Mouse (Mus musculus) lung, embryonic 14.5 days (tissue): ENCODE data around the gene Sec16b. TPM values are rescaled to one million over a fixed set of nuclear protein-coding genes. Genes with fewer than 3 reads are reported as not detected.
A peak's percentile ranks its signal among the peaks of the same experiment; 100 is the strongest.

Experiments
- ATAC-seq: fragments of 200-750 bp; cut with Nextera tagmentation; 2 replicates; pipeline ENCODE4 v1.8.0; 2017; ENCODE audit warnings: mild to moderate bottlenecking, moderate TSS enrichment, moderate library complexity; ENCODE audit not compliant: insufficient read depth
- DNase-seq: peaks from one replicate; pipeline ENCODE4 v3.0.0-alpha.2; 2015
- H3K27ac ChIP-seq: fragments of 300-500 bp; sonication (generic); 2 replicates; pipeline ENCODE4 v1.5.1; 2014; ENCODE audit warnings: low read depth, mild to moderate bottlenecking, moderate library complexity
- H3K27me3 ChIP-seq: fragments of 300-500 bp; sonication (generic); 2 replicates; pipeline ENCODE4 v1.6.1; 2014; ENCODE audit warnings: low read length, control low read depth; ENCODE audit not compliant: insufficient read depth
- H3K36me3 ChIP-seq: fragments of 300-500 bp; sonication (generic); 2 replicates; pipeline ENCODE4 v1.6.1; 2014; ENCODE audit warnings: control low read depth; ENCODE audit not compliant: insufficient read depth
- H3K4me1 ChIP-seq: fragments of 300-500 bp; sonication (generic); 2 replicates; pipeline ENCODE4 v1.6.1; 2014; ENCODE audit warnings: antibody characterized with exemption, control low read depth; ENCODE audit not compliant: insufficient read depth
- H3K4me2 ChIP-seq: fragments of 300-500 bp; sonication (generic); 2 replicates; pipeline ENCODE4 v1.6.1; 2014; ENCODE audit warnings: mild to moderate bottlenecking
- H3K4me3 ChIP-seq: fragments of 300-500 bp; sonication (generic); 2 replicates; pipeline ENCODE4 v1.5.1; 2014; ENCODE audit warnings: low read depth, low read length
- H3K9ac ChIP-seq: fragments of 300-500 bp; sonication (generic); 2 replicates; pipeline ENCODE4 v1.6.1; 2014
- H3K9me3 ChIP-seq: fragments of 300-500 bp; sonication (generic); 2 replicates; pipeline ENCODE4 v1.6.1; 2016; ENCODE audit warnings: low read depth, low read length, control low read depth
- CTCF ChIP-seq: IDR thresholded peaks from 2 replicates; pipeline ENCODE4 v1.5.1; 2016; ENCODE audit warnings: antibody characterized with exemption, low read depth
- WGBS: fragments of 180-500 bp; shearing (Covaris S2); extraction: QIAGEN DNeasy Blood & Tissue Kit; methylation state at CpG from one replicate; pipeline ENCODE4 v1.1.7; 2014; 5-methylcytosine and 5-hydroxymethylcytosine counted together
- polyA plus RNA-seq: library from polyadenylated mRNA; unstranded; fragments of >200 nt; fragmentation: Nextera tagmentation; extraction: Ambion mirVana; gene quantifications from 2 replicates; pipeline ENCODE4 v1.2.1, GENCODE M21; 2014

Gene Sec16b
- polyA plus RNA-seq, 1 experiment from 2014 or later, result 3.3 TPM

DNA sequence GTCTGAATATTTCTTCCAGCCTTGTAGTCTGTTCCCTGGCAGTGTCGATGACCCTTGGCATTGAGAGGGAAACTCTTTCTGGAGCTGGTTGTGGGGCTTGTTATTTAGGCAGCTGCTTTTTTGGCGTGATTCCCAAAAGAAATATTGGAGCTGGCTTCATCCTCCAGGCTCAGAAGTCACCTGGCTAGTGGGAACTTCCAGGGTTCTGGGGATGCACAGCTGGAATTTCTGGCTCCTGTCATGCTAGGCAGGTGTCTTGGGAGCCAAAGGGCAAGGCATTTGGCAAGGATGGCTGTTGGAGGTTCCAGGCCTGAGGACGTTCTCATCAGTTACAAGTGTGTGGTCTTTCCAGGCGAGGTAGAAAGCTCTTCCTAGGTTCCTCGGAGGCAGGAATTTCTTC, 80.0 kb downstream of the Sec16b start:
- TF ChIP-seq CTCF, result no peak
- Histone ChIP-seq H3K9ac (no peak overlapping the region), H3K4me3 (no peak overlapping the region), H3K27ac (no peak overlapping the region), H3K27me3 (no peaks in the 10 kb centered on the region), H3K4me1 (no peaks in the 10 kb centered on the region), H3K36me3 (no peaks in the 10 kb centered on the region), H3K9me3 (no peaks in the 10 kb centered on the region), H3K4me2 (no peak overlapping the region)
- 62% methylated on average over 5 of the region's 5 CpGs for WGBS
- ATAC-seq, result no peak
- DNase-seq, result no peak

DNA sequence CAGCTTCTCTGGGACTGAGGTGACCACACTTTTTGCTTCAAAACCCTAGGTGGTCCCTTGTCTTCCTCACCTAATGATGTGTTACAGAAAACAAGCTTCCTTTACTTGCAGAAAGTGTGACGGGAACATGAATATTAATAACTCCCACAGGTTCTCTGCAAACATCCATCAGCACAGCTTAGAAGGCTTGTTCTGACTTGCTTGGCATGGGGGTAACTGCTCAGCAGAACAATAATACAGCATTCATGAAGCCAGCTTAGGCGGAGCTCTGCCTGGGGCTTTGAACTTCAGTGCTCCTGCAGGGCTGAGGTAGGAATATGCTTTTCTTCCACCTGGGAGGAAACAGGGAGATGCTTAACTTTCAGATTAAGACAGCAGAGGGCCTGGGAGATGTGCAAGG, 85.5 kb downstream of the Sec16b start:
- DNase-seq (no peak), ATAC-seq (no peak)
- Histone ChIP-seq H3K27me3 (no peaks in the 10 kb centered on the region), H3K36me3 (no peaks in the 10 kb centered on the region), H3K27ac (no peak overlapping the region), H3K9me3 (no peaks in the 10 kb centered on the region), H3K4me2 (no peak overlapping the region), H3K4me1 (no peaks in the 10 kb centered on the region), H3K4me3 (no peak overlapping the region), H3K9ac (no peak overlapping the region)
- no peak for TF ChIP-seq CTCF
- WGBS, result 42% methylated on average over 2 of the region's 2 CpGs

DNA sequence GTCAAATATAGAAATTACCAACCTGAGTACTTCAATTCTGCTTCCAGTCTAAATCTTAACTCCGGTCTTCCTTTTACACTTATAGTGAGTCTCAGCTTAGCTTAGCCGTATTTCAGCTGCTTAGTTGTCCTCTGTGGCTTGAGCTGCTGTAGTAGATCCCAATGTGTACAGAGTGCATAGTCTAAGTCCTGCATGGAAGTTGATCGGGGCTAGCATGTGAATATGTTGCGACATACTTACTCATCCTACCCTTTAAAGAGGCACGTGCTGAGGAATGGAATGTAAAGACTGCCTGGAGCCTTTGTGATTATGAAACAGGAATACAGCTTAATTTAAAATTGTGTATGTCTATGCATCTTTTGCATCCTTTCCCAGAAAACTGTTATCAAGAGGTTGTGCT, 88.0 kb downstream of the Sec16b start:
- H3K9me3 ChIP-seq, result no peaks in the 10 kb centered on the region
- no peak for TF ChIP-seq CTCF
- WGBS, result 58% methylated on average over 5 of the region's 5 CpGs
- no peaks in the 10 kb centered on the region for H3K27me3 ChIP-seq
- no peak overlapping the region for H3K4me2 ChIP-seq
- no peaks in the 10 kb centered on the region for H3K36me3 ChIP-seq
- DNase-seq (no peak), ATAC-seq (0 out of 2 replicates have a peak, but pooled peaks have one; percentile 24)
- no peaks in the 10 kb centered on the region for H3K4me1 ChIP-seq
- H3K9ac ChIP-seq, result no peak overlapping the region
- H3K4me3 ChIP-seq, result no peak overlapping the region
- no peak overlapping the region for H3K27ac ChIP-seq

DNA sequence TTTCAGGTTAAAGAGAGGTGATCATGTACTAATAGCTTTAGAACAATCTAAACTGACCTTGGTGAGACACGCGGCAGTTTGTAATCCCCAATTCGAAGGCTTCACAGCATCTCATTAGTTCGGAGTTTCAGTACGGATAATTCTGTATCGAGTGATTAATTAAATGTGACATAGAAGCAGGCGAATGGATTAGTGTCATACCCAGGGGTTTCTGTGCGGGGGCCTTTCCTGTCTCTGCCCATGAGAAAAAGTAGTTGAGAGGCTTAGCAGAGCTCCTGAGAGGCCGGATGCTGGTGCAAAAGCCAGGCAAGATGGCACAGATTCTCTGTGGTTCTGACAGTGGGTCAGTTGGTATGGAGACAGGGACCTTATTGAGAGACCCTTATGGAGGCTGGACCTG, 88.6 kb downstream of the Sec16b start:
- DNase-seq (no peak), ATAC-seq (no peak)
- no peak for TF ChIP-seq CTCF
- H3K27me3 ChIP-seq, result no peaks in the 10 kb centered on the region
- H3K27ac ChIP-seq, result no peak overlapping the region
- no peaks in the 10 kb centered on the region for H3K4me1 ChIP-seq
- no peak overlapping the region for H3K4me3 ChIP-seq
- H3K4me2 ChIP-seq, result no peak overlapping the region
- H3K9me3 ChIP-seq, result no peaks in the 10 kb centered on the region
- WGBS, result 56% methylated on average over 9 of the region's 9 CpGs
- no peaks in the 10 kb centered on the region for H3K36me3 ChIP-seq
- no peak overlapping the region for H3K9ac ChIP-seq

DNA sequence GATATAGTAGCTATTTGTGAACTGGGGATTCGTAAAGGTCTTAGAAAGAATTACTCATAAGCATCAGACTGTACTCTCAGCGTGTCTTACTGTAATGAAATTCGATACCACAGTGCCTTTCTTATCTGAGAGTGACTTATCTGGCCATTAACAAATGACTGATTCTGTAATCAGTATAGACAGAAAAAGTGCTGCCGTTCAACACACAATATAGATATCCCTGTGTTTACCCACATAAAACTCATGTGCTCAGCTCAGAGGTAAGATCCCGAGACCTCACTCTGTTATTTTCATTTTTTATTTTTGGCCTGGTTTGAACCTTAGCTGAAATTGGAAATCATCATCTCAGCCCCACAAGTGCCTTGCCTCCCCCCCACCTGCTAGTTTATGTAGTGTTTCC, 98.0 kb downstream of the Sec16b start:
- ATAC-seq (no peak), DNase-seq (no peak)
- WGBS, result 18% methylated on average over 5 of the region's 5 CpGs
- H3K36me3 ChIP-seq, result no peaks in the 10 kb centered on the region
- no peaks in the 10 kb centered on the region for H3K27me3 ChIP-seq
- H3K4me2 ChIP-seq, result no peak overlapping the region
- H3K9ac ChIP-seq, result no peak overlapping the region
- no peak for TF ChIP-seq CTCF
- H3K9me3 ChIP-seq, result no peaks in the 10 kb centered on the region
- no peak overlapping the region for H3K27ac ChIP-seq
- H3K4me3 ChIP-seq, result no peak overlapping the region
- H3K4me1 ChIP-seq, result no peaks in the 10 kb centered on the region

Other genes with a start within 250 kb of the Sec16b start
- 10.3 TPM in 2 replicates for gene Rasal2, start 94.1 kb upstream of the Sec16b start, polyA plus RNA-seq
- 10.8 and 14.4 TPM in 2 replicates for gene Cryzl2, start 48.2 kb upstream of the Sec16b start, polyA plus RNA-seq